Mouse (Mus musculus) limb, embryonic 14.5 days (tissue): ENCODE results near the gene Adipor2. TPM values are rescaled to one million over a fixed set of nuclear protein-coding genes. Genes with fewer than 3 reads are reported as not detected.
"Not testable (repeated sequence)": the region's sequence is repeated elsewhere in the genome, so short reads cannot be mapped to it uniquely, and the experiment has no call there.

Experiments used
- ATAC-seq: fragments of 200-750 bp; cut with Nextera tagmentation; 2 replicates; pipeline ENCODE4 v1.8.0; 2017; ENCODE audit warnings: low read depth, moderate number of reproducible peaks, moderate TSS enrichment; ENCODE audit not compliant: low FRiP score
- DNase-seq: peaks from one replicate; pipeline ENCODE4 v3.0.0-alpha.2; 2015; ENCODE audit warnings: low spot score
- H3K27ac ChIP-seq: fragments of 300-500 bp; sonication (generic); replicated peaks from 2 replicates; pipeline ENCODE4 v1.5.1; 2014; ENCODE audit warnings: low read depth, mild to moderate bottlenecking, low read length, moderate library complexity, mixed read lengths
- H3K27me3 ChIP-seq: fragments of 300-500 bp; sonication (generic); 2 replicates; pipeline ENCODE4 v1.6.1; 2014; ENCODE audit warnings: low read length, mixed read lengths; ENCODE audit not compliant: control insufficient read depth, insufficient read depth
- H3K36me3 ChIP-seq: fragments of 300-500 bp; sonication (generic); 2 replicates; pipeline ENCODE4 v1.6.1; 2014; ENCODE audit warnings: mild to moderate bottlenecking, low read length, moderate library complexity, mixed read lengths; ENCODE audit not compliant: control insufficient read depth, insufficient read depth
- H3K4me1 ChIP-seq: fragments of 300-500 bp; sonication (generic); 2 replicates; pipeline ENCODE4 v1.6.1; 2014; ENCODE audit warnings: antibody characterized with exemption, low read length, mixed read lengths; ENCODE audit not compliant: control insufficient read depth, insufficient read depth
- H3K4me2 ChIP-seq: fragments of 300-500 bp; sonication (generic); replicated peaks from 2 replicates; pipeline ENCODE4 v1.6.1; 2014; ENCODE audit warnings: low read depth, mild to moderate bottlenecking, low read length, moderate library complexity; ENCODE audit not compliant: severe bottlenecking
- H3K4me3 ChIP-seq: fragments of 300-500 bp; sonication (generic); replicated peaks from 2 replicates; pipeline ENCODE4 v1.5.1; 2014; ENCODE audit warnings: low read length
- H3K9ac ChIP-seq: fragments of 300-500 bp; sonication (generic); 2 replicates; pipeline ENCODE4 v1.6.1; 2014; ENCODE audit warnings: mild to moderate bottlenecking, low read depth, low read length, moderate library complexity; ENCODE audit not compliant: severe bottlenecking
- H3K9me3 ChIP-seq: fragments of 300-500 bp; sonication (generic); 2 replicates; pipeline ENCODE4 v1.6.1; 2016; ENCODE audit warnings: low read length; ENCODE audit not compliant: control insufficient read depth
- POLR2A ChIP-seq: fragments of 200-500 bp; IDR thresholded peaks from 2 replicates; pipeline ENCODE4 v1.8.0; 2012; ENCODE audit warnings: inconsistent platforms, mild to moderate bottlenecking, moderate library complexity, borderline replicate concordance; ENCODE audit not compliant: insufficient read depth, insufficient read length; ENCODE audit errors: extremely low read depth
- WGBS: fragments of 180-500 bp; shearing (Covaris S2); extraction: QIAGEN DNeasy Blood & Tissue Kit; methylation state at CpG from one replicate; pipeline ENCODE4 v1.1.7; 2014; 5-methylcytosine and 5-hydroxymethylcytosine counted together
- polyA plus RNA-seq, 2 experiments: library from polyadenylated mRNA; depleted of rRNA in 1 of 2; stranded (reverse) in 1 of 2; unstranded in 1 of 2; fragments of >200 nt; fragmentation: Nextera tagmentation in 1 of 2; extraction: Ambion mirVana in 1 of 2; gene quantifications; 2 replicates each; pipeline versions ENCODE4 v1.2.1 to v1.2.3; 2012 to 2014

The Adipor2 gene
- polyA plus RNA-seq, 2 experiments, result 28.1 to 35.5 TPM

DNA sequence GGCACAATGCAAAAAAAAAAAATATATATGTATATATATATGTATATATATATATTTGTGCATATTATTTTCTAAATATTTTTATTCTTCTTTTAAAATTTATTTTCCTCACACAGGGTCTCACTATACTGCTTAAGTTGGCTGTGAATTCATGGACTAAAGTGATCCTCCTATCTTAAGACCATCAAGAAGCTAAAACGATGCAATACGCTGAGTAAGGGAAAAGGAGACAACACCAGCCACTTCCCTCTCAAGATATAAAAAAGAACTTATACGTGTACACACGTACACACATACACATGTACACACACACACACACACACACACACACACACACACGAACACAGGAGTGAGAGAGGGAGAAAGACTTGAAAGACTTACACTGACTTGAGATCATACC, 53.9 kb downstream of the Adipor2 start:
- TF ChIP-seq POLR2A, result no peak
- Histone ChIP-seq H3K9me3 (no peaks in the 10 kb centered on the region), H3K27ac (no peak overlapping the region), H3K9ac (no peak overlapping the region), H3K4me1 (no peaks in the 10 kb centered on the region), H3K4me3 (no peak overlapping the region), H3K36me3 (peaks cover 59% of the 10 kb centered on the region), H3K4me2 (no peak overlapping the region), H3K27me3 (no peaks in the 10 kb centered on the region)
- 95% methylated on average over 5 of the region's 5 CpGs for WGBS
- DNase-seq (no peak), ATAC-seq (no peak)

DNA sequence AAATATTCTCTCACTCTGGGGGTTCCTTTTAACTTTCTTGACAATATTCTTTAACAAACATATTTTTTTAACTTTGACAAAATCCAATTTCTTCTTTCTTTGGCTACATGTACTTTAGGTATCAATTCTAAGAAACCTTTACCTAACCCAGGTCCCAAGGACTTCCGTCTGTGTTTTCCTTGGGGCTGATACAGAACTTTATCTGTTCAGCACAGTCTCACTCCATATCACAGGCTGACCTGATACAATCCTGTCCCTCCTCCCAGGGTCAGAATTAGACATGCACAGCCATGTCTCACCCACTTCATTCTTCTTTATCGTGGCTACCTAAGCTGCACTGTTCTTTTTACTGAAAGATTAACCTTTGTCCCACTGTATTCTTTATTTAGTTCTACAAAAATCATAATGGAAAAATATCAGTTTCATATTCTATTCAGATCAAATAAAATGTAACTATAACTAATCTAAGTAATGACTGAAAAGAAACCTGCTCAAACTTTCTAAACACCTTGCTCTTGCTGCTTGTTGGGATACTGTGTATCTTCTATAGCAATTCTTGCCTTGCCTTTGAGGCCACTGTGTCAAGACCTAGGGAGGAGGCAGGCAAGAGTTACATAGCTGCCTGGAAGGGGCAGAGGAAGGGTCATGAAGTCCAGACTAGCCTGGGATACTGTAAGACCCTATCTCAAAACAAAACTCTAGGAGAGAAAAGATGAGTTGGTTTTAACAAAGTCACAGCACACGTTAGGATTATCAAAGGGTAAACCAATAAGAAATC, 56.4 kb downstream of the Adipor2 start:
- H3K9me3 ChIP-seq, result no peaks in the 10 kb centered on the region
- H3K36me3 ChIP-seq, result peaks cover 67% of the 10 kb centered on the region
- no peak overlapping the region for H3K4me3 ChIP-seq
- DNase-seq, result no peak
- H3K27me3 ChIP-seq, result no peaks in the 10 kb centered on the region
- 92% methylated on average over 3 of the region's 3 CpGs for whole genome bisulfite sequencing
- no peak for ATAC-seq
- H3K9ac ChIP-seq, result no peak overlapping the region
- no peak overlapping the region for H3K27ac ChIP-seq
- no peak overlapping the region for H3K4me2 ChIP-seq
- no peak for TF ChIP-seq POLR2A
- H3K4me1 ChIP-seq, result no peaks in the 10 kb centered on the region

DNA sequence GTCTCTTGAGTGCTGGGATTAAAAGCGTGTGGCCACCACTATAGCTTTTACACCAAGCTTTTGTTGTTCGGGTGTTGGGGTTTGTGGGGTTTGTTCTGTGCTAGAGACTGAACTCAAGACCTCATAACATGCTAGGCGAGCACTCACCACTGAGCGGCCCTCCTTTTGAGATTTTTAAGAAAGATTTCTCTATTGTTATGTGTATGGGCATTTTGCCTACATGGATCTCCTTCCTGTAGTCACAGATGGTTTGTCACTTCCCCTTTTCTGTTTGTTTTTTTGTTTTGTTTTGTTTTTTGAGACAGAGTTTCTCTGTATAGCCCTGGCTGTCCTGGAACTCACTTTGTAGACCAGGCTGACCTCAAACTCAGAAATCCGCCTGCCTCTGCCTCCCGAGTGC, 57.3 kb downstream of the Adipor2 start:
- H3K4me3 ChIP-seq, H3K4me1 ChIP-seq, H3K27ac ChIP-seq, DNase-seq, H3K27me3 ChIP-seq, H3K4me2 ChIP-seq, H3K9ac ChIP-seq, H3K9me3 ChIP-seq, ATAC-seq: not testable (repeated sequence)
- 91% methylated on average over 6 of the region's 6 CpGs for WGBS
- H3K36me3 ChIP-seq, result peaks cover 66% of the 10 kb centered on the region

DNA sequence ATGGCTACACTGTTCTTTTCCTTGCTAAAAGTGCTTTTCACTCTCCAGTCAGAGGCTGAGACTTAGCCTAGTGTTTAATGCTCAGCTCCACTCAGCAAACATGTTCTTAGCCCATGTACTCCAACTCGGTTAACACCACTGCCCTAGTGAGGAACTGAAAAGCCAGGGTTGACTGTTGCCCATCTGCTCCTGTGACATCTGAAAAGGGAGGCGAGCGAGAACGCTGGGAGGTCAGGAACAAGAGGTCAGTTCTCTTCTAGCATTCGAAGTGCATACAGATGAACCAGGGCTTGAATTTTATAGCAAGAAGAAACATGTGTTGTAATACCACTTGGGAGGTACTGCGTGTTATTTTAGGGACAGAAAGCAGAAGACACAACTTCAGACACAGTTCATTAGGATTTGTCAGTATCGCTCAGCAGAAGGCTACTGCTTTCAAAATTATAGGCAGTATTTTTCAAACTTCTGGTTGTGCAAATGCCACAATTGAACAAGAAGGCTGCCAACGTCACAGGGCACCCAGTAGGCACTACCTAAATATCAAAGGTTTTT, 59.4 kb downstream of the Adipor2 start:
- peaks cover 78% of the 10 kb centered on the region for H3K36me3 ChIP-seq
- H3K9ac ChIP-seq, result no peak overlapping the region
- no peaks in the 10 kb centered on the region for H3K27me3 ChIP-seq
- no peak overlapping the region for H3K4me2 ChIP-seq
- DNase-seq, result no peak
- no peak overlapping the region for H3K27ac ChIP-seq
- ATAC-seq, result no peak
- H3K9me3 ChIP-seq, result no peaks in the 10 kb centered on the region
- no peaks in the 10 kb centered on the region for H3K4me1 ChIP-seq
- WGBS, result 92% methylated on average over 8 of the region's 8 CpGs
- H3K4me3 ChIP-seq, result no peak overlapping the region
- no peak for TF ChIP-seq POLR2A

DNA sequence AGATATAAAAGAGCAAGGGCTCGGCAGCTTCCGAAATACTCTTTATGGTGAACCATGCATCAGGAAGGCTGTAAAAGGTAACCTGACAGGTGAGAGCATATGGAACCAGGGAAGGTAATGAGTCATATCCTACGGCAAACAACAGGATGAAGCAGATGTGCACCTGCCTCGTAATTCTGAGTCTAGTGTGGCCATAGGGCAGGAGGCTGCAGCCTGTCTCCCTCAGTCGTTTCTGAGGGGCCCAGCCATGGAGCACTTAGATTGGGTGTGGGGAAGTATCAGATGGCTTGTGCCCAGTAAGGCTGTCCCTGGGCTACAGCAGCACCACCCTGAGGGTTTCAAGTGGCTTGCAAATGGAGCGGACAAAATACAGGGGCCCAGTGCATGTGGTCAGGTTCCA, 65.0 kb downstream of the Adipor2 start:
- Histone ChIP-seq H3K4me3 (no peak overlapping the region), H3K9ac (no peak overlapping the region), H3K9me3 (no peaks in the 10 kb centered on the region), H3K4me2 (no peak overlapping the region), H3K4me1 (no peaks in the 10 kb centered on the region), H3K27ac (no peak overlapping the region), H3K27me3 (no peaks in the 10 kb centered on the region), H3K36me3 (peaks cover 39% of the 10 kb centered on the region)
- 72% methylated on average over 6 of the region's 6 CpGs for WGBS
- no peak for ATAC-seq
- DNase-seq, result no peak
- TF ChIP-seq POLR2A, result no peak

DNA sequence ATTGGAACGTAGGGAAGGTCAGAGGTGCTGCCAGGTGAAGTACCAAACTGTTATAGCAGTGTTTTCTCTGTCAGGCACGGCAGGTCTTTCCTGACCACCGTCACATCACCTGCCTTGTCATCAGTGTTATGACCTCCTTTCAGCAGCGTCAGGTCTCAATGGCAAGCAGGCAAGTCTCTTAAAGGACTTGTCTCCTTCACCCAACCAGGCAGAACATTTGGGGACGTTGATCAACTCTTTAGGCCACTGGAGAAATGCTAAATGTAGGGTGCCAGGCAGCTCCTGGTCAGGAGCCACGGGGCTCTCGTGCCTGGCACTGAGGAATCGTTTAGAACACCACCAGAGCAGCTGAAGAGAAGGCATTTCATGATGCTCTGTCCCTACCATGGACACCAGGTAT, 65.8 kb downstream of the Adipor2 start:
- 85% methylated on average over 8 of the region's 8 CpGs for WGBS
- ATAC-seq (no peak), DNase-seq (no peak)
- Histone ChIP-seq H3K27ac (no peak overlapping the region), H3K4me2 (no peak overlapping the region), H3K36me3 (peaks cover 34% of the 10 kb centered on the region), H3K4me1 (no peaks in the 10 kb centered on the region), H3K4me3 (no peak overlapping the region), H3K9ac (no peak overlapping the region), H3K27me3 (no peaks in the 10 kb centered on the region), H3K9me3 (no peaks in the 10 kb centered on the region)
- no peak for TF ChIP-seq POLR2A
